16 mouse cellular contexts compared by ENCODE assay signal in the genomic region with DNA sequence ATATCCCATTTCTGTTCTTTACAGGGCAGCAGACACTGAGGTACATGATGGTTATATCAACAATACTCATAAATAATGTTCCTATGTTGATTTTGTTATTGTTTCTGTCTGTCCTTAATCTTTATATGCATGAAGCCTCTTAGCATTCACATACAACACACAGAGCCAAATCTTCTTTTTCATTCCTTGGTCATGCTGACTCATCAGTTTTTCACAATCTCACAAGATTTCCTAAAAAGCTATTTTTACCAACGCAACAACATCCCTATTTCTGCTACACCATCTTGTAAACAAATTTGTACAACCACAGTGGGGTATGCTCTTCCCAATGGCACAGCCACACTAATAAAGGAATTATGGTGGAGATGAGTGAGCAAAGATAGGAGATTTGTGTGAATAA.
"Had no signal": no experiment of that assay in that cellular context is flagged by ENCODE, and none has a peak within 500 bp of the region (broad histone marks: within the 10 kb centered on the region; RNA-seq: fewer than 3 reads in every experiment).

No protein-coding gene starts in this region.

- H3K4me3 ChIP-seq: neural tube, embryonic 13.5 days; neural tube, embryonic 15.5 days; stomach, embryonic 15.5 days had no signal

- H3K27me3 ChIP-seq: neural tube, embryonic 13.5 days; neural tube, embryonic 15.5 days; stomach, embryonic 15.5 days had no signal

- DNase-seq: retina, postnatal 1 day; right cerebral cortex, adult 18-20 months; right cerebral cortex, postnatal 14 days; right cerebral cortex, postnatal 25 days; right cerebral cortex, postnatal 4 days; spleen, adult 18-20 months; thymus, adult 18-20 months; thymus, adult 2 months; thymus, postnatal 14 days; thymus, postnatal 25 days; thymus, postnatal 36 days; thymus, postnatal 4 days had no signal

- H3K4me1 ChIP-seq: neural tube, embryonic 13.5 days; neural tube, embryonic 15.5 days; stomach, embryonic 15.5 days had no signal

- H3K4me2 ChIP-seq: neural tube, embryonic 13.5 days; neural tube, embryonic 15.5 days; stomach, embryonic 15.5 days had no signal

- H3K9me3 ChIP-seq: neural tube, embryonic 13.5 days; neural tube, embryonic 15.5 days; stomach, embryonic 15.5 days had no signal

- H3K27ac ChIP-seq: neural tube, embryonic 13.5 days; neural tube, embryonic 15.5 days; stomach, embryonic 15.5 days; stomach, postnatal 0 days had no signal

- H3K9ac ChIP-seq: neural tube, embryonic 13.5 days; neural tube, embryonic 15.5 days; stomach, embryonic 15.5 days had no signal

- H3K36me3 ChIP-seq: neural tube, embryonic 13.5 days; neural tube, embryonic 15.5 days; stomach, embryonic 15.5 days had no signal
